Mouse (Mus musculus): ENCODE results near the gene Numa1. TPM values are rescaled to one million over a fixed set of nuclear protein-coding genes. Genes with fewer than 3 reads are reported as not detected.
A peak's percentile ranks its signal among the peaks of the same experiment; 100 is the strongest.
"Not testable (repeated sequence)": the region's sequence is repeated elsewhere in the genome, so short reads cannot be mapped to it uniquely, and the experiment has no call there.

Numa1 gene
- total RNA-seq, 4 experiments from 2014 or later = 90.6 to 103 (median 98.5) TPM

- no peak for DNase-seq (ENCODE audit: low spot score)
These were observed 3.1 kb downstream of the Numa1 start for GRCm38 (mm10) chr7:101936996-101937395.

- DNase-seq (ENCODE audit: low spot score) = no peak
These were observed 3.7 kb downstream of the Numa1 start for GRCm38 (mm10) chr7:101937569-101937968.

DNA sequence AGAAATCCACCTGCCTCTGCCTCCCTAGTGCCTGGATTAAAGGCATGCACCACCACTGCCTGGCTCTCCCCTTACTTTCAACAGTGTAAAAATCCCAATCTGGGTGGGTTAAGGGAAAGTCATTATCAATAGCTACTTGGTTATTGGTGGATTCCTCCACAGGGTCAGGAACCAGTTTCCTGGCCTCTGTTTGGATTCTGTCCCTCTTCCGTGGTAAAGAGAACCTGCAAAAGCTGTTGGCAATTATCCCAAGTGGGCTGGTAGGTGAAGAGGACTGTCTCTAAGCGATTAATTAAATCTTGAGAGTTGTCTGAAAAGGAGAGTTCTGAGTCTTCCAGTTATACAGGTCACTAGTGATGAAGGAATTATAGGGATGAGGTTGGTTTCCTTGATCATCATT lies 4.4 kb downstream of the Numa1 start:
- no peak for DNase-seq (ENCODE audit: low spot score)

DNA sequence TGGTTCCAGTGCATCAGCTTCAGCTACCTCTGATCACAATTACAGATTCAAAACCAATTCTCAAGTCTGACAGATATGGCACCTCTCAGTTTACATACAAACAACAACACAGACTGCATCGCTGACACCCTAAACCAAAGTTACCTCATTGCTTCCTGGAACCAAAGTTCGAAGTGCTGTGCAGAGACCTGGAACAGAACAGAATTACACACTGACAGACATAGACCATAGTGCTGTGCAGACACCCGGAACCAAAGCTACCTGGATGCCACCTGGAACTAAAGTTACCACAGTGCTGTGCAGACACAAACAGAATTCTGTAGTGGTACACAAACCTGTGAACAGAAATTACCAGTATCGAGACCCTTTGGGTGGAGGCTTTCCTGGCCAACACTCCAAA lies 5.8 kb downstream of the Numa1 start:
- DNase-seq (ENCODE audit: low spot score) = no peak

- not testable (repeated sequence) for DNase-seq (ENCODE audit: low spot score)
These were observed 15.1 kb downstream of the Numa1 start for GRCm38 (mm10) chr7:101949008-101949407.

DNA sequence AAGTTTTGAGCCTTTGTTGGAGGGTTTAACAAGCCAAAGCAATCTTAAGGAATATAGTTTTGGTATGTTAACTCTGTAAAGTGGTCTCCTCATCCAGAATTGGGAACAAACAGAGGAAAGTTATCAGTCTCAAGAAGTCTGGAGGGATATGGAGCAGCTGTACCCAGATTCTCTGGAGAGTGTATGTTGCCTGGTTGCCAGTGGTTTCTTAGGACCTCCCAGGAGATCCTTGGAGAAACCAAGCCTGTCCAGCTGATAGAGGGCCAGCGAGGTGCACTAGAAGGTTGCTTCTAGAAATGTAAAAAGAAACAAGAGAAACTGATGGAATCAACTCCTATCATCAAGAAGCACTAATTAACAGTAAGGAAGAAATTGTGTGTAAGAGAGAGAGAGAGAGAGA lies 17.7 kb downstream of the Numa1 start:
- no peak for DNase-seq (ENCODE audit: low spot score)

- DNase-seq (ENCODE audit: low spot score) = no peak
These were observed 18.2 kb downstream of the Numa1 start for GRCm38 (mm10) chr7:101952098-101952497.

- DNase-seq (ENCODE audit: low spot score) = no peak
These were observed 20.3 kb downstream of the Numa1 start for GRCm38 (mm10) chr7:101954163-101954562.

DNA sequence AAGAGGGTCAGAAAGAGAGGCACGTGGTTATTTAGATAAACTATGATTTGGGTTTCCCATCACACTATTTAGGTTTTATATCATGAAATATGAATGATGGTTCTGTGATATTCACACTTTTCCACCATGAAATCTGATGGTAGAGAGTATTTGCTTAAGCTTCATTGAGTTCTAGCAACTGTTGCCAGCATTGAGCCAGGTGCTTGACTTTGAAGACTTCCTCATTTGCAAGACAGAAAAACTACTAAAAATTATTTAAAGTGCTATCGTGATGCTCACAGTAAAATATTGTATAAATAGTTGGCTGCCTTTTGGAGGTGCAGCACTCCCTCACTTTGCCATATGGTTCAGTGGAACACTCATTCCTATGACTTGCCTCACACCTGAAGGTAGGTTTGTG lies 21.4 kb downstream of the Numa1 start:
- DNase-seq (ENCODE audit: low spot score) = no peak

DNA sequence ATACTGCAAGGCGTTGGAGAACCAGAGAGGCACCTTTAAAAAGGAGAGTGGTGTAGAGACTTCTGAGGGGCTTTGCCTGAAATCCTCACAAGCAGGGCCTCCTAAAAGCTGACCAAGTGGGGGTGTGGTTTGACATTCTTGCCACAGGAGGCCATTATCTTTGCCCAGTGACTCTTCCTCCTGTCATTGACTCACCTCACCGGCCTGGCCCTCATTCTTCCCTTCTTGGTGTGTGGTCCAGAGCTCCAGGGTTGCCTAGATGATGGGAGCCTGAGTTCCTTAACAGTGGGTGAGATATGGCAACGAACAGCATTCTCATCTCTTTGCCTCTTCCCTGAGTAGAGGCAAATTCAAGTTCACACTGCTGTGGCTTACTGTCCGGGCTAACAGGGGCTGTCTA lies 22.0 kb downstream of the Numa1 start:
- DNase-seq (ENCODE audit: low spot score) = no peak

- DNase-seq (ENCODE audit: low spot score) = no peak
These were observed 22.6 kb downstream of the Numa1 start for GRCm38 (mm10) chr7:101956481-101956880.

DNA sequence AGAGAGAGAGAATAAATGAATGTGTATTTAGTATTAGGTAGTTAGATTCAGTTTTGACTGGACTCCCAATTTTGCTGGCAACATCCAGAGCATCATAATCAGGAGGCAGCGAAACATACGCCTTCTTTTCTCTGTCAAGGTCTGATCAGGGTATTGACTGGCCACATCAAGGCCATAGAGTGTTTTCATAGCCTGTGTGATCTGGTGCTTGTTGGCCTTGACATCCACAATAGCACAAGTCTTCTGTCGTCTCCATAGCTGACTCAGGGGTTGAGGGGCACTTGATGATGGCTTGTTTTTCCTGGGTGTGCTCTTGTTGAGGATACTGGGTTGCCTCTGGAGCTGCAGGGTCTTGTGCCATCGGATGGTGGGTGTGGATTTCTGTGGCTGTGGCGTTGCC lies 23.0 kb downstream of the Numa1 start:
- no peak for DNase-seq (ENCODE audit: low spot score)

DNA sequence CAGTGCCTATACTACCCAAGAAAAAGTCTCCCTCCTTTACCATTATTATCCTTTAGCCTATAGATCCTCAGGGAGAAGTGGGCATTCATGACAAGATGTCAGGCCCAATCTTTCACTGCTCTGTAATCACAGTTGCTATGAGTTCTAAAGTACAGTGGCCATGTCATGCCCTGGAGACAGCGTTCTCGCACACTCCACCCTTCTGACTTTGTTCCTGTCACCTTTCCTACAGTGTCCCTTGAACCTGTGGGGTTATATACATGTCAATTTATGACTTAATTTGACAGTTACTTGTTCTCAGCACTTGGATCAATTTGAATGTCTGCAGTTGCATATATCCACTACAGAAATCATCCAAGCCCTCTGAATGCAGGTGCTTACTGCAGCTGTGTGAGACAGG lies 28.9 kb downstream of the Numa1 start:
- DNase-seq (ENCODE audit: low spot score) = no peak

- DNase-seq (ENCODE audit: low spot score) = no peak
These were observed 29.7 kb downstream of the Numa1 start for GRCm38 (mm10) chr7:101963621-101964020.

- DNase-seq (ENCODE audit: low spot score) = no peak
These were observed 30.6 kb downstream of the Numa1 start for GRCm38 (mm10) chr7:101964551-101964950.

GRCm38 (mm10) chr7:101965606-101966005 lies 31.7 kb downstream of the Numa1 start:
- DNase-seq (ENCODE audit: low spot score) = no peak

GRCm38 (mm10) chr7:101967256-101967655 lies 33.3 kb downstream of the Numa1 start:
- no peak for DNase-seq (ENCODE audit: low spot score)

DNA sequence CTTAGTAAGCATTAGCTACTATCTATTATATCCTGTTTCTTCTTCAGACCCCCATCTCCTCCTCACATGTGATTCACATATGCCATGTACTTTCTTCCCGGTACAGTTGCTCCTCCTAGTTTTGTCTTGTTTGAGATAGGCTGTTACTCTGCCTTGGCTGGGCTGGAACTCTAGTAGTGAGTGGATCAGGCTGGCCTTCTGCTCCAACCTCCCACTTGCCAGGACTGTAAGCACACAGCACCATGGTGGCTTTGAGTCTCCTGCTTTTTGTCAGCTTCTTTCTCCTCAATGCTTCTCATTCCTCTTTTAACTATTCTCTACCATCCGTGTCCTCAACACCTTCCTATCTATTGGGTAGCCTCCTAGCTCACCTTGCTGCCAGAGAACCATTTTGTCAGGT lies 34.8 kb downstream of the Numa1 start:
- no peak for DNase-seq (ENCODE audit: low spot score)

GRCm38 (mm10) chr7:101969694-101970428 lies 36.0 kb downstream of the Numa1 start:
- DNase-seq (ENCODE audit: low spot score) = peak; percentile 83

- peak; percentile 91 for DNase-seq (ENCODE audit: low spot score)
These were observed 36.5 kb downstream of the Numa1 start for GRCm38 (mm10) chr7:101970429-101970775.

DNA sequence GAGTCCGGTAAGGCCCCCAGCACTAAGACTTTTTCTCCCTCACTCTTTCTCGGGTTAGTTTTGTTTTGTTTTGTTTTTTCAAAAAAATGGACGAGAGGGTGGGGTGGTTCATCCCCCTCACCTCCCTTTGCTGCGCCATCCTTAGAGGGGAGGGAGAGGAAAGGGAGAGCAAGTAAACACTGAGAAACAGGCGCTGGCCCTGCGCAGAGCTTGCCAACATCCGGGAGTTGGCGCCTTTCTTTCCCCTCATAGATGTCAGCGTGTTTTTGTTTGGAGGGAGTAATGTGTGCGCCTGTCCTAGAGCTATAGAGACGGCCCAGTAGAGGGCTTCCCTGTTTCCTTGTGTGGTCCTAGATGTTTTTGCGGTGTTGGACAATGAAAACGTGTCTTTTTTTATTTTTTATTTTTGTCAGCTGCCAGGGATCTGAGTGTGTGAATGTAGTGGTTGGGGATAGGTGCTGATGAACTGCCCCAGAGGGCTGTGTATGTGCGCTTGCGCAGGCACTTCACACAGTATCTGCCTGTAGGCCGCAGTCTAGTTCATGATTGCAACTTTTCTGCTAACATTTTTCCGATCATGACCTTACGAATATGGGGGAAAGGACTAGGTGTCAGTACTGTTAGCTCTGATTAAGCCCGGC lies 37.0 kb downstream of the Numa1 start:
- peak; percentile 83 for DNase-seq (ENCODE audit: low spot score)

DNA sequence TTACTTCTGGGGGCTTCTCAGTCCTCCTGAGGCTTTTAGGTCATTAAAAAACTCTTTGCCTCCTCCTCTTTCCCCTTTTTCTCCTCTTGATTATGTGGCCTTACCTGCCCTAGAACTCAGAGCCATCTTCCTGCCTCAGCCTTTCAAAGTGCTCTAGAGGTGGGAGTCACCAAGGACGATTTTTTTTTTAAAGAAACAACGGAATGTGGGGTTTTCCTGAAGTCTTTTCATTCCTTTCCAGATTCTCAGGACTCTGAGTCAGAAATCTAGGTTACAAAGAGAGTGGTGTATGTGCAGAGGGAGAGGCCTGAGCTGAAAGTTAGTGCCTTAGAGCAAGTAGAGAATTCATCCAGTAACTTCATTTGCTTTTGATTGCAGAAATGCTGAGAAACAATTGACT lies 37.8 kb downstream of the Numa1 start:
- DNase-seq (ENCODE audit: low spot score) = no peak

DNA sequence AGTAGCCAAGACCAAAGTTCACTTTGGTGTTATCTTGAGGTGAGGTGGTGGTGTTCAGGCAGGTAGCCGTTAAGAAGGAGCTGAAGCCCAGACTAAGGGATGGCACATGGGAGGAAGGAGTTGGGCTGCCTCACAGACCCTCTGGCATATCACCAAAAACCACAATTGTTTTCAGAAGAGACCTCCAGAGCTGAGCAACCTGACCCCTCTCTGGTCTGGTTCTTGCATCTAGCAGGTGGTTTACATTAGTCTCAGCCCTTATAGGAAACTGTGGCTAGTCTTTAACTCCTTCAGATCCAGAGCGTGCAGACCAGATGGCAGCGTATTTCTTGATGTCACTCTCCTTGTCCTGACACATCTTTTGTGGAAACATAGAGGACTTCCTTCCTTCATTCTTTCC lies 39.8 kb downstream of the Numa1 start:
- DNase-seq (ENCODE audit: low spot score) = no peak

DNA sequence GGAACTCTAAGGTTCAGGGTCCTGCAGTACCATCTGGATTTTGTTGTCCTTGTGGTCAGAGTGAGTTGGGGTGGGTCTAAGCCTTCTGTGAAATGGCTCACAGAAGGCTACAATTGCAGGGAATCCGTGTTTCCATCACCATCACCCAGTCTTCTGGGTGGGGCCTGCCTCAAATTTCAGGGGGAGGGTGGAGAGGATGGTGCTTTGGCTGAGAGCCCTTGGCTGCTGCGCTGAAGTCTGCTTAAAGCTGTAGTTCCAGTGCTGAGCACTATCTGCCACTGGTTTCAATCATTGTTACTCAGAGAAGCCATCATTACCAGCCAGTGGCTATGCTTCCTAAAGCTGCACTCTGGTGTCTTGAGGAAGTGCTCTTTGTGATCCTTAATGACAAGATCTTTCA lies 40.6 kb downstream of the Numa1 start:
- peak; percentile 50 for DNase-seq (ENCODE audit: low spot score)
